Mouse (Mus musculus) thymus, adult 2 months (tissue): Measurements from ENCODE around the gene Sap25. TPM values are rescaled to one million over a fixed set of nuclear protein-coding genes. Genes with fewer than 3 reads are reported as not detected.
A peak's percentile ranks its signal among the peaks of the same experiment; 100 is the strongest.

Source experiments
- DNase-seq: peaks from one replicate; pipeline ENCODE4 v3.0.0; 2021
- H3K27ac ChIP-seq: fragments of 200-500 bp; 2 replicates; pipeline ENCODE4 v1.5.1; 2012; ENCODE audit warnings: low read length, control low read depth; ENCODE audit not compliant: control insufficient read depth, insufficient read depth
- H3K27me3 ChIP-seq: fragments of 200-500 bp; 2 replicates; pipeline ENCODE4 v1.6.1; 2012; ENCODE audit warnings: mild to moderate bottlenecking, low read length, moderate library complexity, mixed read lengths; ENCODE audit not compliant: control insufficient read depth, insufficient read depth
- H3K36me3 ChIP-seq: fragments of 200-500 bp; 2 replicates; pipeline ENCODE4 v1.6.1; 2012; ENCODE audit warnings: mild to moderate bottlenecking, low read length, moderate library complexity; ENCODE audit not compliant: control insufficient read depth, insufficient read depth
- H3K4me1 ChIP-seq: fragments of 200-500 bp; replicated peaks from 2 replicates; pipeline ENCODE4 v1.6.1; 2012; ENCODE audit warnings: low read length; ENCODE audit not compliant: control insufficient read depth, insufficient read depth
- H3K4me3 ChIP-seq: fragments of 200-500 bp; 2 replicates; pipeline ENCODE4 v1.5.1; 2012; ENCODE audit warnings: mild to moderate bottlenecking, low read length, control low read depth, moderate library complexity; ENCODE audit not compliant: control insufficient read depth, insufficient read depth
- CTCF ChIP-seq: fragments of 200-500 bp; IDR thresholded peaks from 2 replicates; pipeline ENCODE4 v1.5.1; 2012; ENCODE audit warnings: mild to moderate bottlenecking, control low read depth, low read length, moderate library complexity, borderline replicate concordance; ENCODE audit not compliant: control insufficient read depth, poor library complexity, insufficient read depth; ENCODE audit errors: extremely low read depth
- POLR2A ChIP-seq: fragments of 200-500 bp; IDR thresholded peaks from 2 replicates; pipeline ENCODE4 v1.6.1; 2012; ENCODE audit warnings: mild to moderate bottlenecking, low read length, control low read depth, moderate library complexity; ENCODE audit not compliant: control insufficient read depth, poor library complexity, insufficient read depth; ENCODE audit errors: extremely low read depth
- WGBS: fragments of 180-500 bp; shearing (Covaris S2); methylation state at CpG from one replicate; pipeline ENCODE4 v1.1.7; 2018; 5-methylcytosine and 5-hydroxymethylcytosine counted together
- polyA plus RNA-seq: library from polyadenylated mRNA; depleted of rRNA; stranded (reverse); fragments of >200 nt; gene quantifications from 2 replicates; pipeline ENCODE4 v1.2.3, GENCODE M21; 2012

The Sap25 gene
- polyA plus RNA-seq, 1 experiment = 646 TPM

GRCm38 (mm10) chr5:137600619-137601364 lies 40.3 kb upstream of the Sap25 start, which contains the start of gene Mospd3:
Gene Mospd3 (minus strand): TSS chr5:137601058.
- H3K27ac ChIP-seq = peak within 1 kb of the TSS; percentile 92
- H3K4me1 ChIP-seq = peaks cover 39% of the 10 kb centered on the region
- H3K27me3 ChIP-seq = no peaks in the 10 kb centered on the region
- no peaks in the 10 kb centered on the region; the same call in 1 of the 2 replicates for H3K36me3 ChIP-seq
- DNase-seq = peak; percentile 98
- peak within 1 kb of the TSS; percentile 92 for H3K4me3 ChIP-seq
- WGBS = under 1% methylated on average over 41 of the region's 41 CpGs
- peak; percentile 59; the same call in 1 of the 2 replicates for TF ChIP-seq POLR2A
- no peak; the same call in 1 of the 2 replicates for TF ChIP-seq CTCF

DNA sequence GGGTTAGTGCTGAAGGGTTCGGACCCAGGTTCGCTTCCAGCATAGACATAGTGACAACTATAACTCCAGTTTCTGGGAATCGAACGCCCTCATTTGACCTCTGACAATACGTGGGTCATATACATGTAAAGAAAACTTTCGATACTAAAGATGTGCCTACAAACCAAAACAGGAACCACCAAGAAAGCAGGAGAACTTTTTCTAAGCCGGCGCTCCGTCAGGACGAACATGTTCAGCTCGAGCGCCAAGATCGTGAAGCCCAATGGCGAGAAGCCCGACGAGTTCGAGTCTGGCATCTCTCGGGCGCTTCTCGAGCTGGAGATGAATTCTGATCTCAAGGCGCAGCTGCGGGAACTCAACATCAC lies 39.8 kb upstream of the Sap25 start:
- H3K4me3 ChIP-seq = peak overlapping the region; percentile 63
- TF ChIP-seq POLR2A (no peak), CTCF (no peak)
- peaks cover 39% of the 10 kb centered on the region for H3K4me1 ChIP-seq
- WGBS = under 1% methylated on average over 22 of the region's 22 CpGs
- H3K27me3 ChIP-seq = no peaks in the 10 kb centered on the region
- peak overlapping the region; percentile 82 for H3K27ac ChIP-seq
- H3K36me3 ChIP-seq = no peaks in the 10 kb centered on the region; the same call in 1 of the 2 replicates
- DNase-seq = peak; percentile 19

- Histone ChIP-seq H3K36me3 (no peaks in the 10 kb centered on the region), H3K27me3 (no peaks in the 10 kb centered on the region), H3K4me3 (no peak overlapping the region), H3K27ac (no peak overlapping the region), H3K4me1 (0 out of 2 replicates have a peak, but pooled peaks cover 6% of the 10 kb centered on the region)
- TF ChIP-seq CTCF = no peak
- TF ChIP-seq POLR2A = no peak
- 90% methylated on average over 26 of the region's 26 CpGs for WGBS
- no peak for DNase-seq
These were observed 33.1 kb upstream of the Sap25 start for GRCm38 (mm10) chr5:137607860-137608653.

GRCm38 (mm10) chr5:137608654-137609190 lies 32.4 kb upstream of the Sap25 start:
- DNase-seq = no peak
- Histone ChIP-seq H3K4me3 (no peak overlapping the region), H3K27me3 (no peaks in the 10 kb centered on the region), H3K4me1 (0 out of 2 replicates have a peak, but pooled peaks cover 5% of the 10 kb centered on the region), H3K27ac (no peak overlapping the region), H3K36me3 (no peaks in the 10 kb centered on the region)
- TF ChIP-seq CTCF (no peak), POLR2A (no peak)
- WGBS = 88% methylated on average over 23 of the region's 23 CpGs

GRCm38 (mm10) chr5:137609292-137609691 lies 31.8 kb upstream of the Sap25 start:
- H3K27me3 ChIP-seq = no peaks in the 10 kb centered on the region
- no peak overlapping the region for H3K27ac ChIP-seq
- no peak overlapping the region for H3K4me3 ChIP-seq
- TF ChIP-seq POLR2A = no peak
- TF ChIP-seq CTCF = no peak
- no peak for DNase-seq
- 75% methylated on average over 3 of the region's 3 CpGs for WGBS
- H3K4me1 ChIP-seq = 0 out of 2 replicates have a peak, but pooled peaks cover 4% of the 10 kb centered on the region
- H3K36me3 ChIP-seq = no peaks in the 10 kb centered on the region

GRCm38 (mm10) chr5:137610056-137610455 lies 31.1 kb upstream of the Sap25 start:
- no peak for DNase-seq
- H3K4me3 ChIP-seq = no peak overlapping the region

More at GRCm38 (mm10) chr5:137610056-137610455, 31.1 kb upstream of the Sap25 start:
- Histone ChIP-seq H3K36me3 (no peaks in the 10 kb centered on the region), H3K27me3 (no peaks in the 10 kb centered on the region), H3K27ac (no peak overlapping the region), H3K4me1 (0 out of 2 replicates have a peak, but pooled peaks cover 4% of the 10 kb centered on the region)
- WGBS = 90% methylated on average over 4 of the region's 4 CpGs
- TF ChIP-seq CTCF = no peak
